Mouse (Mus musculus) cerebellum, adult 2 months (tissue): ENCODE data around the gene Capn1.

Source experiments
- CTCF ChIP-seq: fragments of 200-500 bp; IDR thresholded peaks from 2 replicates; pipeline ENCODE4 v1.5.1; 2011; ENCODE audit warnings: low read depth, mild to moderate bottlenecking, control low read depth, low read length, moderate library complexity, borderline replicate concordance; ENCODE audit not compliant: insufficient read depth
- POLR2A ChIP-seq: fragments of 200-500 bp; IDR thresholded peaks from 2 replicates; pipeline ENCODE4 v1.6.1; 2011; ENCODE audit warnings: low read length, control low read depth, borderline replicate concordance; ENCODE audit not compliant: insufficient read depth

DNA sequence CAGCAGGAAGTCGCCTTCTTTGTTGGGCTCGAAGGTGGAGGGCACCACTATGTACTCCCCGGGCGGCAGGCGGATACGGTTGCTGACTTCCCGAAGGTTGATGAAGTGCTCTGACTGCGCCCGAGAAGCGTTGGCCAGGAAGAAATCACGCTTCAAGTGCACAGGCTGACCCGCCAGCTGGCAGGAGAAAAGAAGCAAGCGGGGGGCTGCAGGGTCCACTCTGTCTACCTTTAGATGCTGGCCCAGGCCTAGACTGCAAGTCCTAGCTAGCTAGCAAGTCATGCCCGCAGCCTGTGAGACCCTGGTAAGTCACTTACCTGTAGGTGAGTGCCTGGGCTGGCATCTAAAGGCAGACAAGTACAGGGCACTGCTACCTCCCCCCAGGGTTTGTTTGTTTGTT, 21.0 kb downstream of the Capn1 start:
- TF ChIP-seq CTCF (no peak), POLR2A (no peak)
